ENCODE assay signal across 13 mouse cellular contexts in the genomic region with DNA sequence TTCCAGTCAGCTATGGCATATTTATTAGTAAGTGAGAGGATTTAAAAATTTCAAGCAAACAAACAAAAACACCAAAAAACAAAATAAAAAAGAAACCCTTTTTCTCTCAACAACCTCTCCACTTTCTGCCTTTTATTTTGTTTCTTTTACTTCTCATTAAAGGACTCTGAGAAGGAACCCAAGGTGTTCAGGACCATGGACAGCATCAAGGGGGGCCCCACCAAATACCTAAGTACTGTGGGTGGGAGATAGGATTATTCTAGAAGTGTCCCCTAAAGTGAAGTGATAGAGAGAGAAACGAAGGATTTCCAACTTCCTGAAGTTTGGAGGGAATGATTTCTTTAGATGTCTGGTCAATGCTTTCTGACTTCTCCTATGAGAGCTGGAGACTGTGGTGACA. TPM values are rescaled to one million over a fixed set of nuclear protein-coding genes. Genes with fewer than 3 reads are reported as not detected.
"Had no signal": no experiment of that assay in that cellular context is flagged by ENCODE, and none has a peak within 500 bp of the region (broad histone marks: within the 10 kb centered on the region; RNA-seq: fewer than 3 reads in every experiment).

No protein-coding gene starts in this region.

- H3K4me1 ChIP-seq: limb, embryonic 12.5 days; liver, embryonic 15.5 days; midbrain, embryonic 12.5 days had no signal

- H3K27ac ChIP-seq: kidney, postnatal 0 days; limb, embryonic 12.5 days; liver, embryonic 15.5 days; midbrain, embryonic 12.5 days; neural tube, embryonic 13.5 days had no signal

- H3K4me2 ChIP-seq: limb, embryonic 12.5 days; liver, embryonic 15.5 days; midbrain, embryonic 12.5 days; neural tube, embryonic 13.5 days had no signal

- H3K27me3 ChIP-seq: limb, embryonic 12.5 days; midbrain, embryonic 12.5 days had no signal

- H3K9ac ChIP-seq: limb, embryonic 12.5 days; liver, embryonic 15.5 days; midbrain, embryonic 12.5 days; neural tube, embryonic 13.5 days had no signal

- H3K9me3 ChIP-seq: limb, embryonic 12.5 days; liver, embryonic 15.5 days; midbrain, embryonic 12.5 days; neural tube, embryonic 13.5 days had no signal

- ATAC-seq: midbrain, embryonic 16.5 days had no signal

- H3K4me3 ChIP-seq: limb, embryonic 12.5 days; liver, embryonic 15.5 days; midbrain, embryonic 12.5 days; neural tube, embryonic 13.5 days had no signal

- DNase-seq: kidney, adult 11 months; kidney, adult 9 months; lung, adult 2 months; lung, postnatal 14 days; right cerebral cortex, postnatal 14 days; thymus, postnatal 25 days had no signal

- H3K36me3 ChIP-seq: limb, embryonic 12.5 days; liver, embryonic 15.5 days; midbrain, embryonic 12.5 days; neural tube, embryonic 13.5 days had no signal

RNA-seq across cellular contexts. Expression of a gene that starts 7.4 kb away (rescaled TPM):
- total RNA-seq: megakaryocyte-erythroid progenitor cell, adult 5-6 weeks had no signal
